16 mouse cellular contexts compared by ENCODE assay signal in genomic region chr17:12293571-12293970, GRCm38 (mm10). TPM values are rescaled to one million over a fixed set of nuclear protein-coding genes. Genes with fewer than 3 reads are reported as not detected.
A peak's percentile ranks its signal among the peaks of the same experiment; 100 is the strongest.
DNase-seq lines count a peak whose midpoint lies in the region; ATAC-seq and TF ChIP-seq lines count a peak whose summit lies in the region.
"Had no signal": no experiment of that assay in that cellular context is flagged by ENCODE, and none has a peak within 500 bp of the region (broad histone marks: within the 10 kb centered on the region; RNA-seq: fewer than 3 reads in every experiment).

No protein-coding gene starts in this region.

- no peak for ATAC-seq in forebrain, embryonic 14.5 days
- no peak for ATAC-seq in forebrain, embryonic 13.5 days
- ATAC-seq in hindbrain, postnatal 0 days = 0 out of 2 replicates have a peak, but pooled peaks have one; percentile 16
- ATAC-seq in hindbrain, embryonic 14.5 days (ENCODE audit: low FRiP score) = no peak
- no peak for ATAC-seq in neural tube, embryonic 13.5 days (ENCODE audit: low read depth)
- ATAC-seq in monocyte, adult 5-6 weeks (replicated peaks; ENCODE audit: insufficient number of reproducible peaks, low FRiP score, low TSS enrichment, poor library complexity, severe bottlenecking) = no peak

- peak; percentile 22 for DNase-seq in forebrain, embryonic 14.5 days (ENCODE audit: low spot score)
- peak; percentile 44 for DNase-seq in hindbrain, postnatal 0 days (ENCODE audit: low spot score)
- no peak for DNase-seq in hindbrain, embryonic 14.5 days (ENCODE audit: low spot score)
- DNase-seq in neural tube, embryonic 10.5 days (ENCODE audit: extremely low spot score, low spot score) = no peak
- DNase-seq: cerebellum, adult 9-10 months; kidney, adult 18-20 months; lung, adult 2 months; midbrain, embryonic 14.5 days; right cerebral cortex, postnatal 25 days; thymus, postnatal 14 days had no signal

- H3K36me3 ChIP-seq in forebrain, embryonic 14.5 days (ENCODE audit: control insufficient read depth, insufficient read depth, low read length) = no peaks in the 10 kb centered on the region
- H3K36me3 ChIP-seq in forebrain, embryonic 13.5 days (ENCODE audit: poor library complexity, severe bottlenecking) = 0 out of 2 replicates have a peak, but pooled peaks cover 1% of the 10 kb centered on the region
- no peaks in the 10 kb centered on the region for H3K36me3 ChIP-seq in hindbrain, postnatal 0 days (ENCODE audit: insufficient read depth, low read length)
- H3K36me3 ChIP-seq in hindbrain, embryonic 14.5 days (replicated peaks; ENCODE audit: control insufficient read depth, insufficient read depth) = no peaks in the 10 kb centered on the region
- H3K36me3 ChIP-seq in neural tube, embryonic 13.5 days = 0 out of 2 replicates have a peak, but pooled peaks cover 2% of the 10 kb centered on the region

- H3K27me3 ChIP-seq in forebrain, embryonic 14.5 days (replicated peaks; ENCODE audit: control insufficient read depth, insufficient read depth, low read length) = no peaks in the 10 kb centered on the region
- no peaks in the 10 kb centered on the region for H3K27me3 ChIP-seq in forebrain, embryonic 13.5 days
- H3K27me3 ChIP-seq in hindbrain, postnatal 0 days (ENCODE audit: insufficient read depth, low read length) = no peaks in the 10 kb centered on the region
- H3K27me3 ChIP-seq in hindbrain, embryonic 14.5 days (ENCODE audit: control insufficient read depth, insufficient read depth, low read length) = no peaks in the 10 kb centered on the region
- H3K27me3 ChIP-seq in neural tube, embryonic 13.5 days = no peaks in the 10 kb centered on the region

- no peaks in the 10 kb centered on the region for H3K9me3 ChIP-seq in forebrain, embryonic 14.5 days (replicated peaks; ENCODE audit: control insufficient read depth, low read length)
- no peaks in the 10 kb centered on the region for H3K9me3 ChIP-seq in forebrain, embryonic 13.5 days (replicated peaks)
- H3K9me3 ChIP-seq in hindbrain, postnatal 0 days (ENCODE audit: low read length) = no peaks in the 10 kb centered on the region
- no peaks in the 10 kb centered on the region for H3K9me3 ChIP-seq in hindbrain, embryonic 14.5 days (ENCODE audit: control insufficient read depth, low read length)
- no peaks in the 10 kb centered on the region for H3K9me3 ChIP-seq in neural tube, embryonic 13.5 days

- H3K4me3 ChIP-seq in forebrain, embryonic 14.5 days (ENCODE audit: low read depth, low read length) = no peak overlapping the region
- H3K4me3 ChIP-seq in forebrain, embryonic 13.5 days = no peak overlapping the region
- no peak overlapping the region for H3K4me3 ChIP-seq in hindbrain, postnatal 0 days (ENCODE audit: low read length)
- H3K4me3 ChIP-seq in hindbrain, embryonic 14.5 days (replicated peaks; ENCODE audit: low read length) = no peak overlapping the region
- H3K4me3 ChIP-seq in neural tube, embryonic 13.5 days = no peak overlapping the region
- H3K4me3 ChIP-seq: forebrain, embryonic 10.5 days had no signal

- no peak overlapping the region for H3K9ac ChIP-seq in forebrain, embryonic 14.5 days (ENCODE audit: low read length)
- H3K9ac ChIP-seq in forebrain, embryonic 13.5 days = no peak overlapping the region
- no peak overlapping the region for H3K9ac ChIP-seq in hindbrain, postnatal 0 days (replicated peaks; ENCODE audit: low read length)
- H3K9ac ChIP-seq in hindbrain, embryonic 14.5 days = no peak overlapping the region
- H3K9ac ChIP-seq in neural tube, embryonic 13.5 days = no peak overlapping the region

- no peak for TF ChIP-seq CTCF in hindbrain, postnatal 0 days (IDR thresholded peaks at IDR 0.05; ENCODE audit: low read depth)

- H3K4me1 ChIP-seq in forebrain, embryonic 14.5 days (ENCODE audit: control insufficient read depth, insufficient read depth, low read length) = peaks cover 23% of the 10 kb centered on the region
- H3K4me1 ChIP-seq in forebrain, embryonic 13.5 days = peaks cover 43% of the 10 kb centered on the region
- H3K4me1 ChIP-seq in hindbrain, postnatal 0 days (ENCODE audit: insufficient read depth, low read length) = peaks cover 17% of the 10 kb centered on the region
- peaks cover 33% of the 10 kb centered on the region for H3K4me1 ChIP-seq in hindbrain, embryonic 14.5 days (replicated peaks; ENCODE audit: control insufficient read depth, insufficient read depth, low read length)
- H3K4me1 ChIP-seq in neural tube, embryonic 13.5 days (replicated peaks) = peaks cover 57% of the 10 kb centered on the region

- no peak overlapping the region for H3K4me2 ChIP-seq in forebrain, embryonic 14.5 days (ENCODE audit: low read length)
- H3K4me2 ChIP-seq in forebrain, embryonic 13.5 days = no peak overlapping the region
- no peak overlapping the region for H3K4me2 ChIP-seq in hindbrain, postnatal 0 days (ENCODE audit: low read depth, low read length)
- no peak overlapping the region for H3K4me2 ChIP-seq in hindbrain, embryonic 14.5 days (replicated peaks)
- no peak overlapping the region for H3K4me2 ChIP-seq in neural tube, embryonic 13.5 days
- H3K4me2 ChIP-seq: liver, embryonic 11.5 days had no signal

- 67% methylated on average over 6 of the region's 6 CpGs for WGBS in forebrain, embryonic 14.5 days
- WGBS in forebrain, embryonic 13.5 days = 70% methylated on average over 6 of the region's 6 CpGs
- WGBS in hindbrain, postnatal 0 days = 41% methylated on average over 6 of the region's 6 CpGs
- WGBS in hindbrain, embryonic 14.5 days = 60% methylated on average over 6 of the region's 6 CpGs
- 61% methylated on average over 6 of the region's 6 CpGs for WGBS in neural tube, embryonic 13.5 days

- H3K27ac ChIP-seq in forebrain, embryonic 14.5 days (ENCODE audit: low read depth, low read length) = no peak overlapping the region
- H3K27ac ChIP-seq in forebrain, embryonic 13.5 days = no peak overlapping the region
- 0 out of 2 replicates have a peak overlapping the region, but pooled peaks have one; percentile 4 for H3K27ac ChIP-seq in hindbrain, postnatal 0 days
- no peak overlapping the region for H3K27ac ChIP-seq in hindbrain, embryonic 14.5 days
- 0 out of 2 replicates have a peak overlapping the region, but pooled peaks have one; percentile 9 for H3K27ac ChIP-seq in neural tube, embryonic 13.5 days (replicated peaks)
- H3K27ac ChIP-seq: forebrain, embryonic 10.5 days; stomach, postnatal 0 days had no signal

RNA-seq across cellular contexts. Expression of gene Map3k4, which starts 25.0 kb away (rescaled TPM):
- 25.3 and 29.2 TPM in 2 replicates for polyA plus RNA-seq in forebrain, embryonic 14.5 days (2014; fragmentation: Nextera tagmentation; extraction: Ambion mirVana)
- 44.9 and 46.4 TPM in 2 replicates for polyA plus RNA-seq in forebrain, embryonic 13.5 days (2015; fragmentation: Nextera tagmentation; extraction: Ambion mirVana)
- total RNA-seq in hindbrain, postnatal 0 days (2014; rRNA removed) = 36.2 and 39.2 TPM in 2 replicates
- polyA plus RNA-seq in hindbrain, postnatal 0 days (2015; fragmentation: Nextera tagmentation; extraction: Ambion mirVana) = 52.2 and 54.5 TPM in 2 replicates
- polyA plus RNA-seq in hindbrain, embryonic 14.5 days (2014; fragmentation: Nextera tagmentation; extraction: Ambion mirVana) = 35.9 and 43.6 TPM in 2 replicates
- polyA plus RNA-seq in neural tube, embryonic 13.5 days (2015; fragmentation: Nextera tagmentation; extraction: Ambion mirVana) = 35.8 and 41.7 TPM in 2 replicates
- 20.8 to 45.9 TPM (median 22.8 TPM) in 3 replicates for total RNA-seq in monocyte, adult 5-6 weeks (2017)

Comparison
In these comparisons a context has a peak if more than half of its experiments do, and no peak if none do; other contexts are left out.
1. DNase-seq: peak in forebrain, embryonic 14.5 days (single experiment) and hindbrain, postnatal 0 days (single experiment); none in hindbrain, embryonic 14.5 days (single experiment) and neural tube, embryonic 10.5 days (single experiment).
2. H3K27ac ChIP-seq: peak in hindbrain, postnatal 0 days (single experiment) and neural tube, embryonic 13.5 days (single experiment); none in forebrain, embryonic 14.5 days (single experiment), forebrain, embryonic 13.5 days (single experiment) and hindbrain, embryonic 14.5 days (single experiment).